Mouse (Mus musculus) bone marrow, adult 2 months (tissue): ENCODE data around the gene Lce1f. TPM values are rescaled to one million over a fixed set of nuclear protein-coding genes. Genes with fewer than 3 reads are reported as not detected.
"Not testable (repeated sequence)": the region's sequence is repeated elsewhere in the genome, so short reads cannot be mapped to it uniquely, and the experiment has no call there.

ENCODE experiments used
- H3K27ac ChIP-seq: fragments of 200-500 bp; 2 replicates; pipeline ENCODE4 v1.5.1; 2012; ENCODE audit warnings: low read depth, mild to moderate bottlenecking, control low read depth, inconsistent platforms, low read length; ENCODE audit not compliant: control insufficient read depth, poor library complexity, insufficient read depth
- H3K4me1 ChIP-seq: fragments of 200-500 bp; 2 replicates; pipeline ENCODE4 v1.6.1; 2011; ENCODE audit warnings: low read length; ENCODE audit not compliant: control insufficient read depth, insufficient read depth
- H3K4me3 ChIP-seq: fragments of 200-500 bp; replicated peaks from 2 replicates; pipeline ENCODE3; 2011; ENCODE audit warnings: mild to moderate bottlenecking, low read depth, low read length, control low read depth; ENCODE audit not compliant: control insufficient read depth
- CTCF ChIP-seq: fragments of 200-500 bp; IDR thresholded peaks from 2 replicates; pipeline ENCODE4 v1.5.1; 2011; ENCODE audit warnings: low read length, control low read depth; ENCODE audit not compliant: control insufficient read depth, insufficient read depth
- POLR2A ChIP-seq: fragments of 200-500 bp; IDR thresholded peaks from 2 replicates; pipeline ENCODE4 v1.6.1; 2011; ENCODE audit warnings: low read depth, mild to moderate bottlenecking, control low read depth, low read length, borderline replicate concordance; ENCODE audit not compliant: control insufficient read depth
- WGBS: fragments of 180-500 bp; shearing (Covaris S2); methylation state at CpG from one replicate; pipeline ENCODE4 v1.1.7; 2018; 5-methylcytosine and 5-hydroxymethylcytosine counted together
- polyA plus RNA-seq: library from polyadenylated mRNA; stranded (reverse); fragments of >200 nt; gene quantifications from 2 replicates; pipeline ENCODE4 v1.2.4, GENCODE M21; 2011; ENCODE audit warnings: low replicate concordance; ENCODE audit not compliant: missing spikeins, insufficient read depth, insufficient read length

The Lce1f gene
- polyA plus RNA-seq, 1 experiment, result not detected

DNA sequence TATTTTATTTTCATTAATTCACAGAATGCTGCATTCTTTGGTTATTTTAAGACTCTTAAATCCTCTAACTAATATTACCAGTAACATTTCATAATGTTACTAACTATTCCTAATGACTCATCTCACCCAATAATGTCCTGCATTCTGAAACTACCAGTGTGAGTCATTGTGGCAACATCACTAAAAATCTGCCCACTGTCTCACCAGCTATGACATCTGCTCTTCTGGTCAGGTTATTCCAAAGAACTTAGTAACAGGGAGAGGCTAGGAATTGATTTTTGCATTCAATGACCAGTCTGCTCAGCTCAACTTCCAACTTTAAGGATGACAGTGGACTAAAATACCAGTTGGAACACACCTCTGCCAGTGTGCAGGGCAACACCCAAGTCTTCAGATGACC is 28.5 kb downstream of the Lce1f start:
- no peak overlapping the region for H3K4me3 ChIP-seq
- TF ChIP-seq POLR2A (no peak), CTCF (no peak)
- no peak overlapping the region for H3K27ac ChIP-seq
- no peaks in the 10 kb centered on the region for H3K4me1 ChIP-seq

DNA sequence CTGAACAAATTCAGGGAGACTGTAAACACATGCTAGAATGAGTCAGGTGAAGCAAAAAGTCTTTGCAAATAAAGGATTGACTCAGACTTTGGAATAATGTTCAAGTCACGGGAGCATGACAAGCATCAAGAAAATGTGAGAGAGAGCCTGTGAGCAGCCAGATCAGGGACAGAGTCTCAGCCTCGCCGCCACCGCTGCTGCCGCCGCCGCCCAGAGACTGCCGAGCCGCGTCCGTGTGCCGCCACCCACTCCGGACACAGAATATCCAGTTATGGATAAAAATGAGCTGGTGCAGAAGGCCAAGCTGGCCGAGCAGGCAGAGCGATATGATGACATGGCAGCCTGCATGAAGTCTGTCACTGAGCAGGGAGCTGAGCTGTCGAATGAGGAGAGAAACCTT is 31.0 kb downstream of the Lce1f start:
- WGBS, result 74% methylated on average over 16 of the region's 16 CpGs
- not testable (repeated sequence) for H3K4me3 ChIP-seq, H3K4me1 ChIP-seq, H3K27ac ChIP-seq

DNA sequence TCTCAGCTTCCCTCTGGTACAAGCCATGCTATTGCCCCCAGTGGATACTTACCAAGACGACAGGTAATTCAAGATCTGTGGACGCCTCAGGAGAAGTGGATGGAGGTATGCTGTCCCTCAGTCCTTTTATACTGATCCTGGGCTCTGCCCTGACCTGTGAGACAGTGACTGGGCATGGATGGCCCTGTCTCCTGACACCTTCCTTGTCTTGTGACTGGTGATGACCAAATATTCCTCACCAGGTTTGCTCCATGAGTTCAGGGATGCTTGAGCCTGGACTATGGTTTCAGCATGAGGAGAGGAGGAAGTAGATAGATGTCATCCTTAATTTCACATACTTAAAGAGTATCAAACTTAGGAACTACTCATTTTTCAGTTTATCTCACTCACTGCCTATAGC is 33.0 kb downstream of the Lce1f start, which contains the start of gene Lce1d:
Lce1d (minus strand) TSS at position 101 of the 400 bp plus-strand sequence.
- Histone ChIP-seq H3K4me3 (no peak within 1 kb of the TSS), H3K4me1 (no peaks in the 10 kb centered on the region), H3K27ac (no peak within 1 kb of the TSS)
- 53% methylated on average over 2 of the region's 2 CpGs for WGBS
- TF ChIP-seq CTCF (no peak), POLR2A (no peak)

DNA sequence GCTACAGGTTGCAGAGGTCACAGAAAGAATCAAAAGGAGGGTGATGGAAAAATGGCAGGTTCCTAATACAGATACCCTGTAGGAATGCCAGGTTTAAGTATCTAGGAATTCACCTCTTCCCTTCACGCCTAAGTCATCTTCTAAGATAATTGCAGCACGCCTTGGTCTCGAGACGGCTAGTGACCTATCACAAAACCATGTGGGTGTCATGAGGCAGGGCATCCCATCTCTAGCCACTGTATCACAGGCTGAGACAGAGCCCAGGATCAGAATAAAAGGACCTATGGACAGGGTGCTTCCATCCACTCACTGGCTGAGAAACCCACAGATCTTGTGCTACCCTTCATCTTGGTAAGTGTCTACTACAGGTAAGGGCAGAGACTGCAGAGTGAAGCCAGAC is 41.2 kb downstream of the Lce1f start, which contains the start of gene Lce1c:
Lce1c (plus strand) TSS at position 301 of the 400 bp plus-strand sequence.
- WGBS, result 88% methylated on average over 4 of the region's 4 CpGs
- H3K27ac ChIP-seq, result no peak within 1 kb of the TSS
- H3K4me3 ChIP-seq, result no peak within 1 kb of the TSS
- H3K4me1 ChIP-seq, result no peaks in the 10 kb centered on the region
- no peak for TF ChIP-seq CTCF
- TF ChIP-seq POLR2A, result no peak

DNA sequence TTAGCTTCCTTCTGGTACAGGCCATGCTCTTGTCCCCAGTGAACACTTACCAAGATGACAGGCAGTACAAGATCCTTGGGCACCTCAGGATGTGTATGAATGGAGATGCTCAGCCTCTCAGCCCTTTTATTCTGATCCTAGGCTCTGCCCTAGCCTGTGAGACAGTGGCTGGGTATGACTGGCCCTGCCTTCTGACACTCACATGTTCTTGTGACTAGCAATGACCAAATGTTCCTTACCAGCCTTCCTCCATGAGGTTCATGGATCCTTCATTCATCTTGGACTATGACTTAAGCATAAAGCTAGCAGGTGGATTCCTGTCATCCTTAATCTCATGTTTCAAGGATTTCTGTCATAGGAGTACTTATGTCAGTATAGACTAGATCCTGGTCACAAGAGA is 49.9 kb downstream of the Lce1f start, which contains the start of gene Lce1a2:
Lce1a2 (minus strand) TSS at position 101 of the 400 bp plus-strand sequence.
- no peak within 1 kb of the TSS for H3K4me3 ChIP-seq
- TF ChIP-seq CTCF (no peak), POLR2A (no peak)
- H3K27ac ChIP-seq, result no peak within 1 kb of the TSS
- no peaks in the 10 kb centered on the region for H3K4me1 ChIP-seq

Other genes with a start within 250 kb of the Lce1f start
- not detected in 2 replicates for gene Sprr1a, start 234.5 kb downstream of the Lce1f start, polyA plus RNA-seq
- gene Sprr4, start 219.9 kb downstream of the Lce1f start, polyA plus RNA-seq, result not detected in 2 replicates
- gene 2310046K23Rik, start 185.8 kb downstream of the Lce1f start, polyA plus RNA-seq, result not detected in 2 replicates
- gene Ivl, start 146.6 kb downstream of the Lce1f start, polyA plus RNA-seq, result not detected in 2 replicates
- gene Smcp, start 131.4 kb downstream of the Lce1f start, polyA plus RNA-seq, result not detected in 2 replicates
- gene 2210017I01Rik, start 112.9 kb downstream of the Lce1f start, polyA plus RNA-seq, result not detected in 2 replicates
- gene Lce6a, start 98.7 kb downstream of the Lce1f start, polyA plus RNA-seq, result not detected in 2 replicates
- not detected in 2 replicates for gene Lce1a1, start 72.0 kb downstream of the Lce1f start, polyA plus RNA-seq
- gene Lce1b, start 63.4 kb downstream of the Lce1f start, polyA plus RNA-seq, result not detected in 2 replicates
- gene Lce1a2, start 50.0 kb downstream of the Lce1f start, polyA plus RNA-seq, result not detected in 2 replicates
- gene Lce1c, start 41.1 kb downstream of the Lce1f start, polyA plus RNA-seq, result not detected in 2 replicates
- gene Lce1d, start 33.1 kb downstream of the Lce1f start, polyA plus RNA-seq, result not detected in 2 replicates
- gene Lce1e, start 11.3 kb downstream of the Lce1f start, polyA plus RNA-seq, result not detected in 2 replicates
- gene Gm38119, start 18.7 kb upstream of the Lce1f start, polyA plus RNA-seq, result not detected in 2 replicates
- gene Lce1g, start 32.0 kb upstream of the Lce1f start, polyA plus RNA-seq, result not detected in 2 replicates
- not detected in 2 replicates for gene Lce1h, start 44.7 kb upstream of the Lce1f start, polyA plus RNA-seq
- gene Lce1i, start 58.5 kb upstream of the Lce1f start, polyA plus RNA-seq, result not detected in 2 replicates
- gene Lce1j, start 70.2 kb upstream of the Lce1f start, polyA plus RNA-seq, result not detected in 2 replicates
- not detected in 2 replicates for gene Lce1k, start 87.5 kb upstream of the Lce1f start, polyA plus RNA-seq
- not detected in 2 replicates for gene Kprp, start 106.9 kb upstream of the Lce1f start, polyA plus RNA-seq
- gene Lce1l, start 130.9 kb upstream of the Lce1f start, polyA plus RNA-seq, result not detected in 2 replicates
- not detected in 2 replicates for gene 2310050C09Rik, start 149.9 kb upstream of the Lce1f start, polyA plus RNA-seq
- not detected in 2 replicates for gene Lce3a, start 205.9 kb upstream of the Lce1f start, polyA plus RNA-seq
- gene Lce3b, start 212.6 kb upstream of the Lce1f start, polyA plus RNA-seq, result not detected in 2 replicates
- not detected in 2 replicates for gene Lce3c, start 224.1 kb upstream of the Lce1f start, polyA plus RNA-seq
- not detected in 2 replicates for gene Lce3d, start 237.0 kb upstream of the Lce1f start, polyA plus RNA-seq
- gene Lce3e, start 246.7 kb upstream of the Lce1f start, polyA plus RNA-seq, result not detected in 2 replicates